Mouse (Mus musculus): ENCODE data around the gene Neurl4. TPM values are rescaled to one million over a fixed set of nuclear protein-coding genes. Genes with fewer than 3 reads are reported as not detected.

Gene Neurl4
- total and polyA plus RNA-seq, 2 experiments from 2014 or later = 16.7 to 112 TPM

DNA sequence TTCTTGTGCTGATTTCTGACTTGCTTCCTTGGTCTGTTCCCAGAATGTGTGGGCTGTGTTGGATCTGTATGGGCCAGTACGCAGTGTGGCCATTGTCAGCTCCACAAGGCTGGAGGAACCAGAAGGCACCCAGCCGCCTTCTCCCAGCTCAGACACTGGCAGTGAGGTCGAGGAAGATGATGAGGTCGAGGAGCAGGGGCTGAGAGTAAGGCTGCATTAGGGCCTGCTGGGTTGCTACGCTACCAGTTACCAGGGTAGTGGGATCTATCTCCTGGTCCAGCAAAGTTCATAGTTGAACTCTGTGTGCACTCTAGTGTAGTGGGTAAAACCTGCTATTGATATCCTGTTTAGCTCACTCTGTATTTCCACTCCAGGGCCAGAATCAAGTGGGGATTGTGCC, 8.3 kb downstream of the Neurl4 start:
- TF ChIP-seq CTCF (IDR thresholded peaks at IDR 0.05) = no peak
- DNase-seq (ENCODE audit: low spot score) (no peak), ATAC-seq (ENCODE audit: low FRiP score) (no peak)
- H3K9me3 ChIP-seq (ENCODE audit: low read length) = no peaks in the 10 kb centered on the region
- peaks cover 88% of the 10 kb centered on the region for H3K36me3 ChIP-seq (ENCODE audit: insufficient read depth, low read length)
- H3K27me3 ChIP-seq (ENCODE audit: insufficient read depth, low read length) = no peaks in the 10 kb centered on the region
- H3K27ac ChIP-seq (ENCODE audit: low read depth, low read length) = no peak overlapping the region
- H3K9ac ChIP-seq (replicated peaks; ENCODE audit: low read length, poor library complexity, severe bottlenecking) = no peak overlapping the region
- no peak overlapping the region for H3K4me3 ChIP-seq (ENCODE audit: low read depth, low read length)
- no peak overlapping the region for H3K4me2 ChIP-seq (ENCODE audit: low read depth, low read length, poor library complexity, severe bottlenecking)
- 86% methylated on average over 5 of the region's 5 CpGs for WGBS
- H3K4me1 ChIP-seq (ENCODE audit: insufficient read depth, low read length) = no peaks in the 10 kb centered on the region; the same call in 1 of the 2 replicates

GRCm38 (mm10) chr11:69910177-69910576, 9.3 kb downstream of the Neurl4 start:
- Histone ChIP-seq H3K27me3 (ENCODE audit: insufficient read depth, low read length) (no peaks in the 10 kb centered on the region), H3K9me3 (ENCODE audit: low read length) (no peaks in the 10 kb centered on the region), H3K36me3 (ENCODE audit: insufficient read depth, low read length) (peaks cover 85% of the 10 kb centered on the region), H3K27ac (ENCODE audit: low read depth, low read length) (no peak overlapping the region), H3K4me3 (ENCODE audit: low read depth, low read length) (no peak overlapping the region), H3K4me2 (ENCODE audit: low read depth, low read length, poor library complexity, severe bottlenecking) (no peak overlapping the region), H3K9ac (replicated peaks; ENCODE audit: low read length, poor library complexity, severe bottlenecking) (no peak overlapping the region), H3K4me1 (ENCODE audit: insufficient read depth, low read length) (peaks cover 7% of the 10 kb centered on the region; the same call in 1 of the 2 replicates)
- no peak for TF ChIP-seq CTCF (IDR thresholded peaks at IDR 0.05)
- WGBS = 97% methylated on average over 8 of the region's 8 CpGs
- DNase-seq (ENCODE audit: low spot score) = no peak
- no peak for ATAC-seq (ENCODE audit: low FRiP score)

DNA sequence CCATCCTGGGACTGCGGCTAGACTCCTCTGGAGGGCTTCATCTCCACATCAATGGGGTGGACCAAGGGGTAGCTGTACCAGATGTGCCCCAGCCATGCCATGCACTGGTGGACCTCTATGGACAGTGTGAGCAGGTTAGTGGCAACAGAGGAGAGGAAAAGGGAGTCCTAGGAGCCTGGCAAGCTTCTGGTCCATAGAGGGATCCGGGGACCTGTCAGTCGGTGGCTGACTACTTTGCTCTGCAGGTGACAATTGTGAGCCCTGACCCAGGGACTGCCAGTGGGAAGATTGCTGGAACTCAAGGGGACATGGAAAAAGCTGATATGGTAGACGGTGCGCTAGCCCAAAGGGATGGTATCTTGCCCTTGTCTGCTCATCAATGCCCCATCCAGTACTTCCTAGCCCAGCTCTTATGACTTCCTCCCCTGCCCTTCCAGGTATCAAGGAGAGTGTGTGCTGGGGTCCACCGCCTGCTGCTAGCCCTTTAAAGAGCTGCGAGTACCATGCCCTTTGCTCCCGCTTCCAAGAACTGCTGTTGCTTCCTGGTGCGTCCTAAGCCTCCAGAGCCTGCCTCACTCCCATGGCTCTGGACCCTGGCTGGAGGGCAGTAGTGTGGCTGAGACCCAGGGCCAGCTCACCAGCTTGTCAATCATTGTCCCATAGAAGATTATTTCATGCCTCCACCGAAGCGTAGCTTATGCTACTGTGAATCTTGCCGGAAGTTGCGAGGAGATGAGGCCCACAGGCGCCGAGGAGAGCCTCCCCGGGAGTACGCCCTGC, 10.1 kb downstream of the Neurl4 start:
- DNase-seq (ENCODE audit: low spot score) = no peak
- Histone ChIP-seq H3K4me1 (ENCODE audit: insufficient read depth, low read length) (peaks cover 7% of the 10 kb centered on the region; the same call in 1 of the 2 replicates), H3K27me3 (ENCODE audit: insufficient read depth, low read length) (no peaks in the 10 kb centered on the region), H3K36me3 (ENCODE audit: insufficient read depth, low read length) (peaks cover 83% of the 10 kb centered on the region), H3K9ac (replicated peaks; ENCODE audit: low read length, poor library complexity, severe bottlenecking) (no peak overlapping the region), H3K9me3 (ENCODE audit: low read length) (no peaks in the 10 kb centered on the region), H3K4me3 (ENCODE audit: low read depth, low read length) (no peak overlapping the region), H3K27ac (ENCODE audit: low read depth, low read length) (no peak overlapping the region), H3K4me2 (ENCODE audit: low read depth, low read length, poor library complexity, severe bottlenecking) (no peak overlapping the region)
- no peak for TF ChIP-seq CTCF (IDR thresholded peaks at IDR 0.05)
- ATAC-seq (ENCODE audit: low FRiP score) = no peak
- 91% methylated on average over 17 of the region's 17 CpGs for WGBS

DNA sequence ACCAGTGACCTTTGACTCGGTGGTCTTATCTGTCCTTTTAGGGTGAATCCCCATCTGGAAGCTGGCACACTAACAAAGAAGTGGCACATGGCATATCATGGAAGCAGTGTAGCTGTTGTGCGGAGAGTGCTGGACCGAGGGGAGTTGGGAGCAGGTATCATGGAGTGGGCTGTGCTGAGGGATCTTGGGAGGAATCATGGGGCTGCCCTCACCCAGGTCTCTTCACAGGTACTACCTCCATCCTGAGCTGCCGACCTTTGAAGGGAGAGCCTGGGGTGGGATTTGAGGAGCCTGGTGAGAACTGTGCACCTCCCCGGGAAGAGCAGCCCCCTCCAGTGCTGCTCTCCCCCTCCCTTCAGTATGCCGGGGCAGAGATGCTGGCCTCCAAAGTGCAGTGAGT, 10.8 kb downstream of the Neurl4 start:
- Histone ChIP-seq H3K27ac (ENCODE audit: low read depth, low read length) (no peak overlapping the region), H3K9ac (replicated peaks; ENCODE audit: low read length, poor library complexity, severe bottlenecking) (no peak overlapping the region), H3K9me3 (ENCODE audit: low read length) (no peaks in the 10 kb centered on the region), H3K4me3 (ENCODE audit: low read depth, low read length) (no peak overlapping the region), H3K4me2 (ENCODE audit: low read depth, low read length, poor library complexity, severe bottlenecking) (no peak overlapping the region), H3K27me3 (ENCODE audit: insufficient read depth, low read length) (no peaks in the 10 kb centered on the region), H3K36me3 (ENCODE audit: insufficient read depth, low read length) (peaks cover 82% of the 10 kb centered on the region), H3K4me1 (ENCODE audit: insufficient read depth, low read length) (peaks cover 7% of the 10 kb centered on the region; the same call in 1 of the 2 replicates)
- TF ChIP-seq CTCF (IDR thresholded peaks at IDR 0.05) = no peak
- DNase-seq (ENCODE audit: low spot score) (no peak), ATAC-seq (ENCODE audit: low FRiP score) (no peak)
- 93% methylated on average over 5 of the region's 6 CpGs for WGBS

DNA sequence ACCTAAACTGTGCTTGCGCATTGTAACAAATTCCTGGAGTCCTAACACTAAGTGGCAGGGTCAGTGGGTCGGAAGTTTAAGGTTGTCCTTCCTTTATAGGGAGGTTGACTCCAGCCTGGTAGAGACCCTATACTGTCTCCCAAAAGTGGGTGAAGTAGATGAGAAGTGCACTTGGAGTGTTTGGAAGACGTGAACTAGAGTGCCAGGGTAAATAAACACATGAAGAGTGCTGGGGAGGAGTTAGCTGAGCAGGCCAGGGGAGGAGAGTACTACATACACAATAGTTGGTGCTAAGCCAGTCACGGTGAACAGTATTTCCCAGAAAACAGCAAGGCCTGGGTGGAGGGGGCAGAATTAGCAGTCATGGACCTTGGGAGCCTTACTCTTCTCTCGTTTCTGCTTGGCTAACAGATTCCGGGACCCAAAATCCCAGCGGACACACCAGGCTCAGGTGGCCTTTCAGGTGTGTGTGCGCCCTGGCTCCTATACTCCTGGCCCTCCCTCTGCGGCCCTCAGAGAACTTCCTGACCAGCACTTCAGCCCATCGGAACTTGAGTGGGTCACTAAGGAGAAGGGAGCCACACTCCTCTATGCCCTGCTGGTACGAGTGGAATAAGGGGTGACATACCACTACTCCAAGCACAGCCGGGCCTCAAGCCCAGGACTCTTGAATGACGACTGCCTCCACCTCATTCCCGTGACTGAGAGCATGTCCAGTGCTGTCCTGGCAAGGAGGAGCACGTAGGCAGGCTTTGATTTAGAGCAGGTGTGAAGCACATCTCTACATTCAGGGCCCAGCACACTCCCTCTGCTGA, 12.1 kb downstream of the Neurl4 start:
- 80% methylated on average over 15 of the region's 15 CpGs for WGBS
- ATAC-seq (ENCODE audit: low FRiP score) (0 out of 2 replicates have a peak, but pooled peaks have one; percentile 4), DNase-seq (ENCODE audit: low spot score) (no peak)
- TF ChIP-seq CTCF (IDR thresholded peaks at IDR 0.05) = no peak
- Histone ChIP-seq H3K36me3 (ENCODE audit: insufficient read depth, low read length) (peaks cover 77% of the 10 kb centered on the region), H3K27me3 (ENCODE audit: insufficient read depth, low read length) (no peaks in the 10 kb centered on the region), H3K27ac (ENCODE audit: low read depth, low read length) (peak overlapping the region; percentile 87; the same call in 1 of the 2 replicates), H3K4me2 (ENCODE audit: low read depth, low read length, poor library complexity, severe bottlenecking) (peak overlapping the region; percentile 97), H3K9ac (replicated peaks; ENCODE audit: low read length, poor library complexity, severe bottlenecking) (0 out of 2 replicates have a peak overlapping the region, but pooled peaks have one; percentile 13), H3K9me3 (ENCODE audit: low read length) (no peaks in the 10 kb centered on the region), H3K4me3 (ENCODE audit: low read depth, low read length) (peak overlapping the region; percentile 79), H3K4me1 (ENCODE audit: insufficient read depth, low read length) (peaks cover 7% of the 10 kb centered on the region; the same call in 1 of the 2 replicates)
